Mouse (Mus musculus) induced T-regulatory cell, adult 2 months (primary cell): ENCODE measurements around the gene Ano8.

Source experiments
- DNase-seq: peaks from one replicate; pipeline ENCODE4 v3.0.0-alpha.2; 2012; ENCODE audit warnings: low read depth

Gene Ano8

GRCm38 (mm10) chr8:71485142-71486135 is at the start of gene Ano8:
Gene Ano8 (minus strand): TSS chr8:71485963.
- peak; percentile 88 for DNase-seq

- no peak for DNase-seq
Measured at GRCm38 (mm10) chr8:71534263-71534810, 48.6 kb upstream of the Ano8 start.

- peak; percentile 61 for DNase-seq
Measured at GRCm38 (mm10) chr8:71530735-71531467, 45.1 kb upstream of the Ano8 start.

GRCm38 (mm10) chr8:71528362-71529073 is 42.8 kb upstream of the Ano8 start:
- peak; percentile 67 for DNase-seq

- DNase-seq, result no peak
Measured at GRCm38 (mm10) chr8:71527162-71527870, 41.6 kb upstream of the Ano8 start.

- DNase-seq, result no peak
Measured at GRCm38 (mm10) chr8:71526272-71526671, 40.5 kb upstream of the Ano8 start.

GRCm38 (mm10) chr8:71525226-71526050 is 39.7 kb upstream of the Ano8 start, which contains the start of gene Ccdc194:
Gene Ccdc194 (minus strand): TSS chr8:71525711.
- no peak for DNase-seq

- DNase-seq, result peak; percentile 95
Measured at GRCm38 (mm10) chr8:71521634-71522033, 35.9 kb upstream of the Ano8 start.

GRCm38 (mm10) chr8:71519037-71519825 is 33.5 kb upstream of the Ano8 start:
- DNase-seq, result peak; percentile 85

- DNase-seq, result no peak
Measured at GRCm38 (mm10) chr8:71516786-71517185, 31.0 kb upstream of the Ano8 start.

GRCm38 (mm10) chr8:71515043-71515442 is 29.3 kb upstream of the Ano8 start:
- DNase-seq, result no peak

- no peak for DNase-seq
Measured at GRCm38 (mm10) chr8:71513018-71513754, 27.4 kb upstream of the Ano8 start.

- DNase-seq, result no peak
Measured at GRCm38 (mm10) chr8:71511644-71512043, 25.9 kb upstream of the Ano8 start, which contains the start of gene Plvap. Gene Plvap (minus strand): TSS chr8:71511752.

- DNase-seq, result no peak
Measured at GRCm38 (mm10) chr8:71509316-71509715, 23.6 kb upstream of the Ano8 start.

- peak; percentile 52 for DNase-seq
Measured at GRCm38 (mm10) chr8:71507589-71508104, 21.9 kb upstream of the Ano8 start.

- DNase-seq, result no peak
Measured at GRCm38 (mm10) chr8:71505979-71506378, 20.2 kb upstream of the Ano8 start.

- DNase-seq, result no peak
Measured at GRCm38 (mm10) chr8:71505326-71505725, 19.6 kb upstream of the Ano8 start.

GRCm38 (mm10) chr8:71504349-71504748 is 18.6 kb upstream of the Ano8 start:
- DNase-seq, result no peak
